Mouse (Mus musculus) neural tube, embryonic 12.5 days (tissue): ENCODE measurements at regions not wholly inside any gene's neighbourhood (a gene's known extent, or its start where the extent isn't known, plus 50 kb on each side); places are given as distances from the start of the nearest gene placed in this dataset.

Source experiments
- ATAC-seq: fragments of 200-750 bp; cut with Nextera tagmentation; 2 replicates; pipeline ENCODE4 v1.8.0; 2017; ENCODE audit warnings: low read depth, mild to moderate bottlenecking, moderate TSS enrichment, moderate library complexity; ENCODE audit not compliant: low FRiP score
- H3K27ac ChIP-seq: fragments of 300-500 bp; sonication (generic); 2 replicates; pipeline ENCODE4 v1.5.1; 2016
- H3K27me3 ChIP-seq: fragments of 300-500 bp; sonication (generic); replicated peaks from 2 replicates; pipeline ENCODE4 v1.6.1; 2016; ENCODE audit warnings: mild to moderate bottlenecking
- H3K36me3 ChIP-seq: fragments of 300-500 bp; sonication (generic); 2 replicates; pipeline ENCODE4 v1.6.1; 2016; ENCODE audit warnings: mild to moderate bottlenecking
- H3K4me1 ChIP-seq: fragments of 300-500 bp; sonication (generic); 2 replicates; pipeline ENCODE4 v1.6.1; 2016
- H3K4me2 ChIP-seq: fragments of 300-500 bp; sonication (generic); replicated peaks from 2 replicates; pipeline ENCODE4 v1.6.1; 2016; ENCODE audit warnings: mild to moderate bottlenecking
- H3K4me3 ChIP-seq: fragments of 300-500 bp; sonication (generic); 2 replicates; pipeline ENCODE4 v1.5.1; 2016
- H3K9ac ChIP-seq: fragments of 300-500 bp; sonication (generic); 2 replicates; pipeline ENCODE4 v1.6.1; 2016; ENCODE audit warnings: mild to moderate bottlenecking
- H3K9me3 ChIP-seq: fragments of 300-500 bp; sonication (generic); 2 replicates; pipeline ENCODE4 v1.6.1; 2016; ENCODE audit warnings: mild to moderate bottlenecking
- WGBS: fragments of 180-500 bp; shearing (Covaris S2); methylation state at CpG from one replicate; pipeline ENCODE4 v1.1.7; 2016; 5-methylcytosine and 5-hydroxymethylcytosine counted together

- 86% methylated on average over 7 of the region's 7 CpGs for WGBS
- Histone ChIP-seq H3K9me3 (no peaks in the 10 kb centered on the region), H3K4me3 (no peak overlapping the region), H3K27me3 (no peaks in the 10 kb centered on the region), H3K4me2 (no peak overlapping the region), H3K4me1 (no peaks in the 10 kb centered on the region; the same call in 1 of the 2 replicates), H3K36me3 (no peaks in the 10 kb centered on the region), H3K27ac (no peak overlapping the region), H3K9ac (no peak overlapping the region)
- no peak for ATAC-seq
These were observed 95.6 kb downstream of the 1700020N01Rik start for GRCm38 (mm10) chr10:21688513-21688912.

- no peak overlapping the region for H3K9ac ChIP-seq
- no peak for ATAC-seq
- H3K27me3 ChIP-seq: no peaks in the 10 kb centered on the region
- H3K27ac ChIP-seq: no peak overlapping the region
- 86% methylated on average over 9 of the region's 9 CpGs for WGBS
- H3K9me3 ChIP-seq: no peaks in the 10 kb centered on the region
- no peaks in the 10 kb centered on the region for H3K36me3 ChIP-seq
- H3K4me1 ChIP-seq: no peaks in the 10 kb centered on the region; the same call in 1 of the 2 replicates
- H3K4me3 ChIP-seq: no peak overlapping the region
- H3K4me2 ChIP-seq: no peak overlapping the region
These were observed 96.9 kb downstream of the 1700020N01Rik start for GRCm38 (mm10) chr10:21689847-21690269.

GRCm38 (mm10) chr10:21695185-21695584, 102.2 kb downstream of the 1700020N01Rik start:
- no peak overlapping the region for H3K4me3 ChIP-seq
- H3K36me3 ChIP-seq: no peaks in the 10 kb centered on the region
- H3K9me3 ChIP-seq: no peaks in the 10 kb centered on the region
- 84% methylated on average over 5 of the region's 5 CpGs for WGBS
- no peak overlapping the region for H3K27ac ChIP-seq
- ATAC-seq: no peak
- H3K4me1 ChIP-seq: no peaks in the 10 kb centered on the region
- H3K9ac ChIP-seq: no peak overlapping the region
- H3K4me2 ChIP-seq: no peak overlapping the region
- no peaks in the 10 kb centered on the region for H3K27me3 ChIP-seq

- H3K36me3 ChIP-seq: no peaks in the 10 kb centered on the region
- 93% methylated on average over 5 of the region's 5 CpGs for WGBS
- no peak overlapping the region for H3K4me3 ChIP-seq
- ATAC-seq: no peak
- no peaks in the 10 kb centered on the region for H3K9me3 ChIP-seq
- H3K4me1 ChIP-seq: no peaks in the 10 kb centered on the region
- no peak overlapping the region for H3K27ac ChIP-seq
- H3K27me3 ChIP-seq: no peaks in the 10 kb centered on the region
- H3K9ac ChIP-seq: no peak overlapping the region
- H3K4me2 ChIP-seq: no peak overlapping the region
These were observed 103.7 kb downstream of the 1700020N01Rik start for GRCm38 (mm10) chr10:21696671-21697070.

GRCm38 (mm10) chr10:21701580-21701979, 108.6 kb downstream of the 1700020N01Rik start:
- Histone ChIP-seq H3K27me3 (no peaks in the 10 kb centered on the region), H3K27ac (no peak overlapping the region), H3K4me1 (no peaks in the 10 kb centered on the region), H3K9me3 (no peaks in the 10 kb centered on the region), H3K4me2 (no peak overlapping the region), H3K4me3 (no peak overlapping the region), H3K9ac (no peak overlapping the region), H3K36me3 (no peaks in the 10 kb centered on the region)
- no peak for ATAC-seq
- 26% methylated on average over 3 of the region's 3 CpGs for WGBS

- Histone ChIP-seq H3K36me3 (no peaks in the 10 kb centered on the region), H3K27ac (no peak overlapping the region), H3K9me3 (no peaks in the 10 kb centered on the region), H3K4me1 (no peaks in the 10 kb centered on the region), H3K4me3 (no peak overlapping the region), H3K9ac (no peak overlapping the region), H3K27me3 (no peaks in the 10 kb centered on the region), H3K4me2 (no peak overlapping the region)
- 79% methylated on average over 1 of the region's 1 CpGs for WGBS
- ATAC-seq: no peak
These were observed 109.2 kb downstream of the 1700020N01Rik start for GRCm38 (mm10) chr10:21702134-21702533.

GRCm38 (mm10) chr10:21711866-21712265, 118.9 kb downstream of the 1700020N01Rik start:
- no peak overlapping the region for H3K4me3 ChIP-seq
- H3K36me3 ChIP-seq: no peaks in the 10 kb centered on the region
- no peaks in the 10 kb centered on the region for H3K27me3 ChIP-seq
- no peak overlapping the region for H3K4me2 ChIP-seq
- no peak overlapping the region for H3K9ac ChIP-seq
- no peak overlapping the region for H3K27ac ChIP-seq
- no peaks in the 10 kb centered on the region for H3K4me1 ChIP-seq
- no peaks in the 10 kb centered on the region for H3K9me3 ChIP-seq
- no peak for ATAC-seq
- 76% methylated on average over 7 of the region's 7 CpGs for WGBS

- H3K9me3 ChIP-seq: no peaks in the 10 kb centered on the region
- no peak for ATAC-seq
- no peak overlapping the region for H3K4me3 ChIP-seq
- H3K36me3 ChIP-seq: no peaks in the 10 kb centered on the region
- H3K27ac ChIP-seq: no peak overlapping the region
- no peak overlapping the region for H3K4me2 ChIP-seq
- no peak overlapping the region for H3K9ac ChIP-seq
- H3K27me3 ChIP-seq: no peaks in the 10 kb centered on the region
- 48% methylated on average over 3 of the region's 3 CpGs for WGBS
- no peaks in the 10 kb centered on the region for H3K4me1 ChIP-seq
These were observed 119.9 kb downstream of the 1700020N01Rik start for GRCm38 (mm10) chr10:21712828-21713227.

- Histone ChIP-seq H3K4me2 (no peak overlapping the region), H3K9ac (no peak overlapping the region), H3K4me3 (no peak overlapping the region), H3K27me3 (no peaks in the 10 kb centered on the region), H3K9me3 (no peaks in the 10 kb centered on the region), H3K36me3 (no peaks in the 10 kb centered on the region), H3K4me1 (no peaks in the 10 kb centered on the region), H3K27ac (no peak overlapping the region)
- ATAC-seq: no peak
- WGBS: 94% methylated on average over 3 of the region's 3 CpGs
These were observed 122.5 kb downstream of the 1700020N01Rik start for GRCm38 (mm10) chr10:21715436-21715835.

- no peaks in the 10 kb centered on the region for H3K4me1 ChIP-seq
- no peak overlapping the region for H3K27ac ChIP-seq
- H3K9ac ChIP-seq: no peak overlapping the region
- no peak overlapping the region for H3K4me2 ChIP-seq
- no peaks in the 10 kb centered on the region for H3K9me3 ChIP-seq
- ATAC-seq: no peak
- H3K4me3 ChIP-seq: no peak overlapping the region
- no peaks in the 10 kb centered on the region for H3K27me3 ChIP-seq
- WGBS: 72% methylated on average over 4 of the region's 4 CpGs
- H3K36me3 ChIP-seq: no peaks in the 10 kb centered on the region
These were observed 125.2 kb downstream of the 1700020N01Rik start for GRCm38 (mm10) chr10:21718189-21718588.

GRCm38 (mm10) chr10:21724351-21724750, 131.4 kb downstream of the 1700020N01Rik start:
- Histone ChIP-seq H3K27ac (no peak overlapping the region), H3K9me3 (no peaks in the 10 kb centered on the region), H3K4me1 (no peaks in the 10 kb centered on the region), H3K4me2 (no peak overlapping the region), H3K4me3 (no peak overlapping the region), H3K9ac (no peak overlapping the region), H3K36me3 (no peaks in the 10 kb centered on the region), H3K27me3 (no peaks in the 10 kb centered on the region)
- ATAC-seq: no peak
- WGBS: 93% methylated on average over 3 of the region's 3 CpGs

- Histone ChIP-seq H3K9ac (no peak overlapping the region), H3K27me3 (no peaks in the 10 kb centered on the region), H3K36me3 (no peaks in the 10 kb centered on the region), H3K27ac (no peak overlapping the region), H3K4me2 (no peak overlapping the region), H3K9me3 (no peaks in the 10 kb centered on the region), H3K4me3 (no peak overlapping the region), H3K4me1 (no peaks in the 10 kb centered on the region)
- ATAC-seq: no peak
- WGBS: 89% methylated on average over 3 of the region's 3 CpGs
These were observed 132.1 kb downstream of the 1700020N01Rik start for GRCm38 (mm10) chr10:21724999-21725398.

GRCm38 (mm10) chr10:21740256-21740655, 141.7 kb upstream of the Sgk1 start:
- Histone ChIP-seq H3K4me3 (no peak overlapping the region), H3K9me3 (no peaks in the 10 kb centered on the region), H3K27ac (no peak overlapping the region), H3K4me2 (no peak overlapping the region), H3K9ac (no peak overlapping the region), H3K36me3 (no peaks in the 10 kb centered on the region), H3K27me3 (no peaks in the 10 kb centered on the region), H3K4me1 (no peaks in the 10 kb centered on the region)
- ATAC-seq: no peak
- WGBS: 24% methylated on average over 5 of the region's 5 CpGs
